Mouse (Mus musculus): ENCODE data around the gene Mroh2a. TPM values are rescaled to one million over a fixed set of nuclear protein-coding genes. Genes with fewer than 3 reads are reported as not detected.
"Not testable (repeated sequence)": the region's sequence is repeated elsewhere in the genome, so short reads cannot be mapped to it uniquely, and the experiment has no call there.

The Mroh2a gene
- total RNA-seq, 2 experiments from 2014 or later: not detected

GRCm38 (mm10) chr1:88218051-88218450, 8.7 kb upstream of the Mroh2a start:
- peak; percentile 3 for DNase-seq (ENCODE audit: low spot score)

DNA sequence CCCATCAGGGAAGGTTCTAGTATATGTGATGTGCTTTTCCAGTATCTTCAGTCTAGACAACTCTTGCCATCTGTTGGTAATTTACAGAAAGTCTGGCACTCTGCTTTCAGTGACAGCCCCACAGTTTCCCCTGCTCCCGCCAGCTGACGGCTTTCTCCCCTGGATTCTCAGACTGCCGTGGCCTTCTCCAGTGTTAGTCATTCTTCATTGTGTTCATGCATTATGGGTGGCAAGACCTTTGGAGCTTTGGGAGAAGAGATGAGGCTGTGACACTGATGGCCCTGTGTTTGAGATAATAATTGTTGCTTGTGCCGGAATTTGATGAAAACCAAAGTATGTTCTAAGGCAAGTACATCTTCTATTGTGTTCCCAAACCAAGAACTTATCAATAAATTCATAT, 8.2 kb upstream of the Mroh2a start:
- no peak for DNase-seq (ENCODE audit: low spot score)

- peak; percentile 8 for DNase-seq (ENCODE audit: low spot score)
Measured at GRCm38 (mm10) chr1:88219054-88219453, 7.7 kb upstream of the Mroh2a start.

GRCm38 (mm10) chr1:88220336-88220735, 6.5 kb upstream of the Mroh2a start:
- peak; percentile 18 for DNase-seq (ENCODE audit: low spot score)

DNA sequence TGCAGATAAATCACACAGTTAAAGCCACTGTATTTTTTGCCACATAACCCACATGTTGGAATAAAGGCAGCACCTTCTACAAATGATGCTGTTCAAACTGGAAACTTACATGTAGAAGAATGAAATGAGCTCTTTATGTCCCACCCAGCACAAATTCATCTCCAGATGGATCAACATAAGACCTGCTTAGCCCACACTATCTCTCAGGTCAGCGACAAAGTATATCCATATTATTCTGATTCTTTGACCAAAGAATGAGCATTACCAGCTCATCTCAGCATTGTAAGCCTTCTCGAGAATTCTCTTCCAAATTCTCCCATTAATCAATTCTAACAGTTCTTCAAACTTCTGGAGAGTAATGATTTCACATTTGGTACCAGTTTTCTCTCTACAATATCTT, 4.6 kb upstream of the Mroh2a start:
- DNase-seq (ENCODE audit: low spot score): no peak

DNA sequence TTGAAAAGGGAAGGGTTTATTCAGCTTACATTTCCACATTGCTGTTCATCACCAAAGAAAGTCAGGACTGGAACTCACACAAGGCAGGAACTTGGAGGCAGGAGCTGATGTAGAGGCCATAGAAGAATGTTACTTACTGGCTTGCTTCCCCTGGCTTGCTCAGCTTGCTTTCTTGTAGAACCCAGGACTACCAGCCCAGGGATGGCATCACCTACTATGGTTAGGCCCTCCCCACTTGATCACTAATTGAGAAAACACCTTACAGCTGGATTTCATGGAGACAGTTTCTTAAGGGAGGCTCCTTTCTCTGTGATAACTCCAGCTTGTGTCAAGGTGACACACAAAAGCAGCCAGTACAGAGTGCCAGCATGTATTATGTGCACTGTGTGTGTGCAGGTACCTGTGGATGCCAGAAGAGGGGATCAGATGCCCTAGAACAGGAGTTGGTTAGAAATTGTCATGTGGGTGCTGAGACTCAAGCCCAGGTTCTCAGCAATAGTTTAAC, 3.7 kb upstream of the Mroh2a start:
- peak; percentile 7 for DNase-seq (ENCODE audit: low spot score)

GRCm38 (mm10) chr1:88223591-88223990, 3.2 kb upstream of the Mroh2a start:
- peak; percentile 13 for DNase-seq (ENCODE audit: low spot score)

GRCm38 (mm10) chr1:88224029-88224776, 2.6 kb upstream of the Mroh2a start:
- DNase-seq (ENCODE audit: low spot score): peak; percentile 23

DNA sequence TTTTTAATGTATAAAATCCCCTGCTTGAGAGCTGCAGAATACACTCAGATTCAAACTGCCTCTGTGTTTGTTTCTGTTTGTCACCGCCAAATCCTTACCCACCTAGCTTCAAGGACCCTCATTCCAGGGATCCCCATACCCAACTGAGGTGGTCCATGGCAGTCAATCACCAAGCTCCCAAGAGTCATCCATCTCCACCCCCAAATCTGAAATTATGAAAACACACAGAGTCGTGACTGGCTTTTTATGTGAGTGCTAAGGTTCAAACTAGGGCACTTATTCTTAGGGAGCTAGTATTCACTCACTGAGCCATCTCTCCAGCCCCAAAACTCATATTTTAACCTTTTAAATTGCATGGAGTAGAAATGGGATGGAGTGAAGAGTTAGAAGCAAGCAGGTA, 1.5 kb upstream of the Mroh2a start:
- not testable (repeated sequence) for DNase-seq (ENCODE audit: low spot score)

- DNase-seq (ENCODE audit: low spot score): peak; percentile 4
Measured at GRCm38 (mm10) chr1:88225741-88226140, 1.0 kb upstream of the Mroh2a start.

DNA sequence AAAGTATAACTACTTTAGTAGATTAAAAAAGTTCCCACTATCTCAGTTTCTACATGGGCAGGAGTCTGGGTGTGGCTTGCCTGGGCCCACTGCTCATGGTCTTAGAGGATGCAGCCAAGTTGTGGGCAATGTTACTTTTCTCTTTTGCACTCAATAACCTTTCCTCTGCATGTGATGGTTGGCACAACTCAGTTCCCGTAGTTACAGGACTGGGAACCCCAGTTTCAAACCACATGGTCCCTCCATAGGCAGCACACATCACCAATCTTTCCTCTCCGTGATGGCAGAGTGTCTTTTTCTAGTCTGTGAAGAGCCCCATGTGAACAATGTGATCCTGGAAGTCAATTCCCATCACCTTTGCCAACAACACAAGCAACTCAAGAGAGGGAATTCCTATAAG, 696 bp downstream of the Mroh2a start:
- DNase-seq (ENCODE audit: low spot score): no peak

GRCm38 (mm10) chr1:88228121-88228520, 1.3 kb downstream of the Mroh2a start:
- no peak for DNase-seq (ENCODE audit: low spot score)

GRCm38 (mm10) chr1:88229566-88229965, 2.8 kb downstream of the Mroh2a start:
- DNase-seq (ENCODE audit: low spot score): no peak

- no peak for DNase-seq (ENCODE audit: low spot score)
Measured at GRCm38 (mm10) chr1:88229986-88230385, 3.2 kb downstream of the Mroh2a start.

DNA sequence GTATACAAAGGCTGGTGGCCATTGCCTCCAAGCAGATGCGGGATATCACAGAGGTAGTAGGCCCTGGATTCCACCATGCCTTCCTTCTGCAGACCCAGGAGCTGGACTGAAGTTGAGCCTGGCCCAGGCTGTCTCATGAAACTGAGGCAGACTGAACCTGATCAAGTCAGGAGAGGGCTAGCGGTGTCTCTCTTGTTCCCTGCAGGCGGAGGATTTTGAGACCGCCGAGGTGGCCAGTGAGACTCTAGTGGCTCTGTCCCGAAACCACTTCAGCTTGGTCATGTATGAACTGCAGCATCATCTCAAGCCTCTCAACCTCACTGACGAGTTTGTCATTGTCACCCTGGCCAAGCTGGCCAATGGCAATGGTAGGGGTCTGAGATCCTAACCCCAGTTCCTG, 3.6 kb downstream of the Mroh2a start:
- no peak for DNase-seq (ENCODE audit: low spot score)

DNA sequence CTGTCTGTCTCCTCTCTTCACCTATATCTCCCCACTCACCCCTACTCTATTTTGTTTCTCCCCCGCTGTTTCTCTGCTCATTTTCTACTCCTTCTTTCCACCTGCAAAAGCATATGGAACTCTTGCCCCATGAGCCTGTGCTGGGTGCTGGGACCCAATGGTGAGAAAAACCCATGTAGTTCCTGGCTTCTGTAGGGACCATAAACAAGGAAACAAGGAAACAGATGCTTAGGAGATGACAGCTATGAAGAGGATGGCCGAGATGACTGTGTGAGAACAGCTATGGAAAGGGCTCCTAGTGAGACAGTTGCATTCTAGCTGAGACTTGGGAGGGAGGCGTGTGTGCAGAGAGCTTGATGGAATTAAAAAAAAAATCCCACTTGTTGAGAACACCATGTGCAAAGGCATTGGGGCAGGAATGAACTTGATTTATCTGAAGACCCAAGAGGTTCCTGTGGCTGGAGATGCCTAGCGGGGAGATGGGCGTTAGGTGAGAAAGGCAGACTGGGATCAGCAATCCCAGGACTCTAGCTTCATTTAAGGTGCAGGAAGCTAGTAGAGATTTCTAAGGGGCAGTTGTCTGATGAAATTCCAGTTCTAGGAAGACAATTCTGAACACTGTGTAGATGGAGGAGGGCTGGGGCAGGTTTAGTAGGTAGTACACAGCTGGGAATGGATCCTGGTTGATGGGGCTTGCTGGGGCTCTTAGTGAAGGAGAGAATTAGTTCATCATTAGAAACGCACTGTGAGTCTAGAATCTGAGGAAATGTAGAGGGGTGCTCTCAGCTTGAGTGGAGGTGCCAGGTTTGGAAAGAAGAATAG, 4.4 kb downstream of the Mroh2a start:
- no peak for DNase-seq (ENCODE audit: low spot score)

- DNase-seq (ENCODE audit: low spot score): no peak
Measured at GRCm38 (mm10) chr1:88231803-88232499, 5.2 kb downstream of the Mroh2a start.

DNA sequence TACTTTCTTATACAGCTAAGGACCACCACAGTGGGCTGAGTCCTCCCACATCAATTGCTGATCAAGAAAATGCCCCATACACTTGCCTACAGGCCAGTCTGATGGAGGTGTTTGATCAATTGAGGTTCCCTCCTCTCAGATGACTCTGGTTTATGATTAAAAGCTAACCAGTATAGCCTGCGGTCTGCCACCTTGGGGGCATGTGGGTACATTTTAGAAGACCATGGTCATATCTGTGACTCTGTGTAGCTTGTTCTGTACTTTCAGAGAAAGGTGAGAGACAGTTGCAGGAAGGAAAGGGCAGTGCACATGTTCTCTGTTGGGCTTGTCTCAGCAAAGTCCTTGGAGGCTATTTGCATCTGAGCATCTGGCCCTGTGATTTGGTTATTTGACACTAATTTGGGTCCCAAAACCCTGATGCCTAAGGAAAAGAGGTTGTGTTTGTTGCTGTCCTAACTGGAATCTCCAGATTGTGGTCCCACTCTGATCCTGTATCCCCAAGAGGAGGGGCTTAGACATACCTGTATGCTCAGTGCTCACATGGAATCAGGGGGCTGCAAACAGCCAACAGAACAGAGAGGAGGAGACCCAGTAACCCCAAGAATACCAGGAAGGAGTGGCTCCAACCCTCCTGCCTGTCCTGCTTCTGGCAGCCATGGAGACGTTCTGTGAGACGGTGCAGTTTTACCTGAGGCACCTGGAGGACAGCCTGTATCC, 6.0 kb downstream of the Mroh2a start:
- no peak for DNase-seq (ENCODE audit: low spot score)

GRCm38 (mm10) chr1:88233421-88234247, 6.8 kb downstream of the Mroh2a start:
- no peak for DNase-seq (ENCODE audit: low spot score)

- no peak for DNase-seq (ENCODE audit: low spot score)
Measured at GRCm38 (mm10) chr1:88234248-88234610, 7.4 kb downstream of the Mroh2a start.
